In genomic region chr13:98015981-98016922, GRCm38 (mm10) we compare ENCODE assay signal across 9 mouse cellular contexts.
DNase-seq lines count a peak whose midpoint lies in the region; ATAC-seq lines count a peak whose summit lies in the region.
"Had no signal": no experiment of that assay in that cellular context is flagged by ENCODE, and none has a peak within 500 bp of the region (broad histone marks: within the 10 kb centered on the region; RNA-seq: fewer than 3 reads in every experiment).

No protein-coding gene starts in this region.

- 14% methylated on average over 33 of the region's 33 CpGs for WGBS in heart, embryonic 10.5 days
- 18% methylated on average over 33 of the region's 33 CpGs for WGBS in liver, embryonic 15.5 days (ENCODE audit: insufficient replicate concordance)

- 0 out of 2 replicates have a peak overlapping the region, but pooled peaks have one; percentile 44 for H3K27ac ChIP-seq in heart, embryonic 10.5 days
- H3K27ac ChIP-seq in liver, embryonic 15.5 days (replicated peaks), result no peak overlapping the region

- no peak overlapping the region for H3K9ac ChIP-seq in liver, embryonic 15.5 days

- intact Hi-C loops in heart, postnatal 14 days (cut with DNase I), result no loop called here

- H3K4me1 ChIP-seq in heart, embryonic 10.5 days, result peaks cover 16% of the 10 kb centered on the region; the same call in 1 of the 2 replicates
- no peaks in the 10 kb centered on the region for H3K4me1 ChIP-seq in liver, embryonic 15.5 days (replicated peaks)

- H3K27me3 ChIP-seq in heart, embryonic 10.5 days (ENCODE audit: insufficient read depth, poor library complexity, severe bottlenecking), result peaks cover 12% of the 10 kb centered on the region
- H3K27me3 ChIP-seq in liver, embryonic 15.5 days, result peaks cover 27% of the 10 kb centered on the region

- ATAC-seq in liver, embryonic 15.5 days (ENCODE audit: insufficient read depth), result no peak
- no peak for ATAC-seq in monocyte, adult 5-6 weeks (replicated peaks; ENCODE audit: insufficient number of reproducible peaks, low FRiP score, low TSS enrichment, poor library complexity, severe bottlenecking)

- H3K9me3 ChIP-seq in heart, embryonic 10.5 days, result no peaks in the 10 kb centered on the region
- H3K9me3 ChIP-seq in liver, embryonic 15.5 days (replicated peaks), result no peaks in the 10 kb centered on the region
- H3K9me3 ChIP-seq: G1E had no signal

- H3K4me2 ChIP-seq in liver, embryonic 15.5 days, result peak overlapping the region; percentile 51

- no peaks in the 10 kb centered on the region for H3K36me3 ChIP-seq in heart, embryonic 10.5 days
- H3K36me3 ChIP-seq in liver, embryonic 15.5 days (replicated peaks), result no peaks in the 10 kb centered on the region
- H3K36me3 ChIP-seq: G1E had no signal

- peak overlapping the region; percentile 62 for H3K4me3 ChIP-seq in heart, embryonic 10.5 days
- peak overlapping the region; percentile 31 for H3K4me3 ChIP-seq in liver, embryonic 15.5 days (replicated peaks)

- no peak for DNase-seq in heart, embryonic 10.5 days (ENCODE audit: low spot score)
- no peak for DNase-seq in heart, postnatal 14 days
- peak; percentile 56 for DNase-seq in embryo, embryonic 10 days (ENCODE audit: low spot score)
- DNase-seq in hindlimb bud, embryonic 11.5 days (ENCODE audit: extremely low spot score, low read depth, low spot score), result peak; percentile 14
- peak; percentile 49 for DNase-seq in retina, postnatal 1 day
- DNase-seq in cerebellum, adult 8-10 months, result no peak

Comparison
In these comparisons a context has a peak if more than half of its experiments do, and no peak if none do; other contexts are left out.
1. DNase-seq: peak in embryo, embryonic 10 days (single experiment), hindlimb bud, embryonic 11.5 days (single experiment) and retina, postnatal 1 day (single experiment); none in heart, embryonic 10.5 days (single experiment), heart, postnatal 14 days (0 of 2) and cerebellum, adult 8-10 months (single experiment).